Mouse (Mus musculus) embryonic fibroblast, embryonic 13.5 days (primary cell): ENCODE results near the gene Ssc4d. TPM values are rescaled to one million over a fixed set of nuclear protein-coding genes. Genes with fewer than 3 reads are reported as not detected.

ENCODE experiments used
- H3K27ac ChIP-seq: 2 replicates; pipeline ENCODE4 v1.5.1; 2012; ENCODE audit warnings: low read length, control low read depth, inconsistent platforms; ENCODE audit not compliant: insufficient read depth
- H3K4me1 ChIP-seq: 2 replicates; pipeline ENCODE4 v1.6.1; 2011; ENCODE audit warnings: low read length; ENCODE audit not compliant: control insufficient read depth, insufficient read depth
- H3K4me3 ChIP-seq: 2 replicates; pipeline ENCODE4 v1.5.1; 2011; ENCODE audit warnings: mild to moderate bottlenecking, control low read depth, low read length; ENCODE audit not compliant: insufficient read depth
- CTCF ChIP-seq: IDR thresholded peaks from 2 replicates; pipeline ENCODE4 v1.5.1; 2011; ENCODE audit warnings: mild to moderate bottlenecking, control low read depth, low read length, moderate library complexity, borderline replicate concordance; ENCODE audit not compliant: insufficient read depth
- POLR2A ChIP-seq: IDR thresholded peaks from 2 replicates; pipeline ENCODE4 v1.6.1; 2011; ENCODE audit warnings: low read depth, mild to moderate bottlenecking, control low read depth, low read length, moderate library complexity
- polyA plus RNA-seq: library from polyadenylated mRNA; stranded (reverse); fragments of >200 nt; gene quantifications from 2 replicates; pipeline ENCODE4 v1.2.4, GENCODE M21; 2011; ENCODE audit warnings: low read depth; ENCODE audit not compliant: missing spikeins, insufficient read length

Ssc4d gene
- polyA plus RNA-seq, 1 experiment, result 3.2 TPM

DNA sequence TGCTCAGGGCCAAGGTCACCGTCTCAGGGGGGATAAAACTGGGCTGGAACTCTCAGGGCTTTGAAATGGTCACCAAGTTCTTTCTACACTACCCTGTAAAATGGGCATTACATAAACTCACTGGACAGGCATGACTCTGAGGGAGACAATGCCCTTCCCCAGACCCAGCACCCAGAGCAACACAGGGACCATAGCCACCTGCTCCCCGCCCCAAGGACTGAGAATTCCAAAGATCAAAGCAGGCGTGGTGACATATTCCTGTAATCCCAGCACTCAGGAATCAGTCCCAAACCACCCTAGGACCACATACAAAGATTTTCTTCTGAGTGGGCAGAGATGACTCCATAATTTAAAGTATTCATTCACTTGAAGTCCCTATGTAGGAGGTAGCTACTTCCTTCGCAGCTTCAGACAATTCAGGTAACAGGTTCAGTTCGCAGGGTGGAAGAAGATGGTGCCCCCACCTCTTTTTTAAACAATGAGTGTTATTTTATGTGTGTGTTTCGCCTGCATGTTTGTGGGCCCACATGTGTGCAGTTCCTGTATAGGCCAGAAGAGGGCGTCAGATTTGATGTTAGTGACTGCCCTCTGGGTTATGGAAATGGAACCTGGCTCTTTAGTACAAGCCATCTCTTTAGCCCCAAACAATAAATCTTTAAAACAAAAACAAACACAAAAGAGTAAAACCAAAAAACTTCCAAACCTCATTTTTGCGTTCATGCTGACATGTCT, 56.8 kb downstream of the Ssc4d start:
- TF ChIP-seq POLR2A, result no peak
- no peak for TF ChIP-seq CTCF
- Histone ChIP-seq H3K4me3 (no peak overlapping the region), H3K4me1 (peaks cover 9% of the 10 kb centered on the region), H3K27ac (no peak overlapping the region)

DNA sequence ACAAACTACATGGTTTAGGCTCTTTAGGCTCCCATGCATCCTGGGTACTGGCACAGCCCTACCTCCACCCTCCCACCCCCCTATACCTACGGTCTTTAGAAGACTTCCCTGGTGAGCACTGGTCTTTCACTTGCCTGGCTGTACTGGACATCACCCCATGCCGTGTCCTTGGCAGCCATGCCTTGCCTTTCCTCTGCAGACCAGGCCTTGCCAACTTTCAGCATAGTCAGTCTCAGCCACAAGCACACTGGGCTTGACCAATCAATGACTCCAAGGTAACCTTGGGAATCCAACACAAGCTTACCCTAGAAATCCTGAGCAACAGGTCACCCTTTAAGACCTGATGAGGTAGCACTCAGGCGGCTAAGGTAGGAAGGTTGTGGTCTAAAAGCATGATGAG, 57.7 kb downstream of the Ssc4d start:
- TF ChIP-seq CTCF (no peak), POLR2A (no peak)
- Histone ChIP-seq H3K4me3 (no peak overlapping the region), H3K27ac (no peak overlapping the region), H3K4me1 (peaks cover 16% of the 10 kb centered on the region)

DNA sequence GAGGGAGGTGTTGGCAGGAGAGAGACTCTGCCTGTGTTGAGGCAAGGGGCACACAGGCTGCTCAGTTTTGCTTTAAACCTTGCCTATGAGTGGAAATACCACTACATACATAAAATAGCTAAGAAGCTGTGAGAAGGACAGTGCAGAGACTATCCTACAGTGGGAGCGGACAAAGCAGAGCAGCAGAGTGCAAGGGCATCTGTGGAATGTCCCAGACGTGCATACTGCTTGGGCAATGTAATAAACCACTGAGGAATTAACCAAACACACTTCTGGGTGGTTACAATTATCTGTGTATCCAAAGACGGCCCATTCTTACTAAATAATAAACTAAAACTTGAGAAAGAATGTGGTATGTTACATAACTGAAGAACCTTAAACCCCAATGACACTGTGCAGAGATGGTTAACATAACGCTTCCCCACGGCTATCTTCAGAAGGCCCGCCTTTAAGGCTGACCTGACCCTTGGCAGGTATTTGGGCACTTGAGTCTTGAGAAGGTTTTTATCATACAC, 58.2 kb downstream of the Ssc4d start:
- no peak overlapping the region for H3K4me3 ChIP-seq
- no peak overlapping the region for H3K27ac ChIP-seq
- peaks cover 20% of the 10 kb centered on the region for H3K4me1 ChIP-seq
- TF ChIP-seq POLR2A, result no peak
- no peak for TF ChIP-seq CTCF

DNA sequence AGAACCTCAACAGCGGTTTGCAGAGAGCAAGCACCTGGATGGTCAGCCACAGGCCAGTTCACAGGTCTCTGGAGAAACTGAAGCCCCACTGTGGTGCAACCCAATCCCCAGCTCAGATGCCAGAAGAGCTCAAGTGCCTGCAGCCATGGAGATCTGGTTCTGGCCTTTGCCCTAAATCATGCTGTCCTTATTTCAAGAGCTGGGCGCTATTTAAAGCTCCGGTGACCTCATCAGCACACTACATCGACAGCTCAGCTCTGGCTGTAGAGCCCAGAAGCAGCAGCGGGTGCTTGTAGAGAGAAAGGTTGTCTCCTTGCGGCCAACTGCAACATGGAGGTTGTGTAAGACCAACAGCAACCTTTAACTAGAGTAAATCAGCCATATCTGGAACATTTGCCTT, 60.2 kb downstream of the Ssc4d start:
- TF ChIP-seq CTCF (no peak), POLR2A (no peak)
- Histone ChIP-seq H3K4me3 (no peak overlapping the region), H3K27ac (no peak overlapping the region), H3K4me1 (peaks cover 20% of the 10 kb centered on the region)

DNA sequence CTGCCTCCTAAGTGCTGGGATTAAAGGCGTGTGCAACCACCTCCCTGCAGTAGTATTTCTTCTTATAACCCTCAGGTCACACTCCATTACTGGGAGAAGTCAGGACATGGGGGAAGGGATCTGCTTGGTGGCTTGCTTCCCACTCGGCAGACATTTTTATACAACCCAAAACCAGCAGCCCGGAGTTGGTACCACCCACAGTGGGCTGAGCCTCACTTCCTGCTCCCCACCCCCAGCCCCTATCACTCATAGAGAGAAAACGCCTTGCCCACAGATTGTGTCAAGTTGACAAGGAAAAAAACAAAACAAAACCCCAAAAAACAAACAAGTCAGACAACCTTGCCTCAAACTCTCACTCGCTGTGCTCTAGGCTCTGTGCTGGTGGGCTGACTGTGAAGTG, 61.1 kb downstream of the Ssc4d start:
- peaks cover 15% of the 10 kb centered on the region for H3K4me1 ChIP-seq
- H3K4me3 ChIP-seq, result no peak overlapping the region
- TF ChIP-seq POLR2A, result no peak
- TF ChIP-seq CTCF, result no peak
- no peak overlapping the region for H3K27ac ChIP-seq

DNA sequence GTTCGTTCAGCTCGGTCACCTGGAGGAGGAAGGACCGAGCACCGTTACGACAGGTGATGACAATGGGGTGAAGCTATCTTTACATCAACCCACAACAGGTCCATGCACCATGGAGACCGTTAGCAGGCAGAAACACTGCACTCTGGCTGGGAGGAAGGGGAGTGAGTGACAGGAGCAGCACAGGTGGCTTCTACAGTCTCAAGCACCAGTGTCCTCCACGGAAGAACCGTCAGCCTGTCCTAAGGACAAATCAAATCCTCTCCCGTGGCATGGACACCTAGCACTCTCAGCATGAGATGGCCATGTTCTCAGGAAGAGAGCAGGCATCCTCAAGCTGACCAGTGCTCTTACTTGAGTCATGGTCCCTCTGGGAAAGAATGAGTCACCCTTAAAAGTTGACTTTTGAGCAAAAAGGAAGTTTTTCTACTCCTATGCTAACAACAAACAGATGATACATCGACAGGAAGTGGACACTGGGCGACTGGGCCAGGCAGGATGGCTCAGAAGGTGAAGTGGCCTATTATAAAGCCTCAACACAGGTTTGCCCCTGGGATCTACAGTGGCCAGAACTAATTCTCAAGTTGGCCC, 62.6 kb downstream of the Ssc4d start:
- TF ChIP-seq POLR2A (no peak), CTCF (no peak)
- Histone ChIP-seq H3K4me3 (no peak overlapping the region), H3K4me1 (peaks cover 15% of the 10 kb centered on the region), H3K27ac (peak overlapping the region; percentile 7; the same call in 1 of the 2 replicates)

DNA sequence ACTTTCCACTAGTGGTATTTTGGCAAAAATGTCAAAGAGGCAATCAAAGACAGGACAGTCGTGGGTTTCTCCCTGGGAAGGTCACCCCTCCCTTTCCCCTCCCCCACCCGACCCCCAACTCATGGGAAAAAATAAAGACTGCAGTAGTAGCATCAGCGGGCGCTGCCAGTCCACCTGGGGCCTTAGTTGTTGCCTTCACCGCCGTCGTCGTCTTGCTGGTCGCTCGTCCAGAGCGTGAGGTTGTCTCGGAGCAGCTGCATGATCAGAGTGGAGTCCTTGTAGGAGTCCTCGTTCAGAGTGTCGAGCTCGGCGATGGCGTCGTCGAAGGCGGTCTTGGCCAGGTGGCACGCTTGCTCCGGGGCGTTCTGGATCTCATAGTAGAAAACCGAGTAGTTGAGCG, 63.5 kb downstream of the Ssc4d start:
- Histone ChIP-seq H3K4me1 (peaks cover 17% of the 10 kb centered on the region), H3K4me3 (no peak overlapping the region), H3K27ac (no peak overlapping the region)
- TF ChIP-seq CTCF, result no peak
- TF ChIP-seq POLR2A, result no peak

Other genes with a start within 250 kb of the Ssc4d start
- 89.3 and 94.7 TPM in 2 replicates for gene Tmem120a, start 230.1 kb downstream of the Ssc4d start, polyA plus RNA-seq
- 0.50 TPM in 1 of 2 replicates, not detected in the other for gene Styxl1, start 196.1 kb downstream of the Ssc4d start, polyA plus RNA-seq
- gene Mdh2, start 196.1 kb downstream of the Ssc4d start, polyA plus RNA-seq, result 495 and 573 TPM in 2 replicates
- not detected in 2 replicates for gene Srrm3, start 167.6 kb downstream of the Ssc4d start, polyA plus RNA-seq
- gene Hspb1, start 86.6 kb downstream of the Ssc4d start, polyA plus RNA-seq, result 124 and 337 TPM in 2 replicates
- gene Ywhag, start 39.9 kb downstream of the Ssc4d start, polyA plus RNA-seq, result 255 and 333 TPM in 2 replicates
- not detected in 2 replicates for gene Zp3, start 5.6 kb upstream of the Ssc4d start, polyA plus RNA-seq
- gene Dtx2, start 20.3 kb upstream of the Ssc4d start, polyA plus RNA-seq, result 8.5 and 10.9 TPM in 2 replicates
- gene Upk3b, start 64.0 kb upstream of the Ssc4d start, polyA plus RNA-seq, result 0.23 and 1.0 TPM in 2 replicates
- not detected in 2 replicates for gene Upk3bl, start 80.0 kb upstream of the Ssc4d start, polyA plus RNA-seq
- gene Rasa4, start 109.4 kb upstream of the Ssc4d start, polyA plus RNA-seq, result 20.6 and 39.8 TPM in 2 replicates
- gene Polr2j, start 142.1 kb upstream of the Ssc4d start, polyA plus RNA-seq, result 67.7 TPM in 2 replicates
- 22.5 and 24.1 TPM in 2 replicates for gene Lrwd1, start 161.5 kb upstream of the Ssc4d start, polyA plus RNA-seq
- gene Alkbh4, start 161.6 kb upstream of the Ssc4d start, polyA plus RNA-seq, result 8.1 and 8.8 TPM in 2 replicates
- 11.3 and 14.6 TPM in 2 replicates for gene Orai2, start 196.2 kb upstream of the Ssc4d start, polyA plus RNA-seq
- gene Prkrip1, start 224.4 kb upstream of the Ssc4d start, polyA plus RNA-seq, result 39.4 TPM in 2 replicates